Mouse (Mus musculus): Measurements from ENCODE around the gene Slc7a6os.

DNA sequence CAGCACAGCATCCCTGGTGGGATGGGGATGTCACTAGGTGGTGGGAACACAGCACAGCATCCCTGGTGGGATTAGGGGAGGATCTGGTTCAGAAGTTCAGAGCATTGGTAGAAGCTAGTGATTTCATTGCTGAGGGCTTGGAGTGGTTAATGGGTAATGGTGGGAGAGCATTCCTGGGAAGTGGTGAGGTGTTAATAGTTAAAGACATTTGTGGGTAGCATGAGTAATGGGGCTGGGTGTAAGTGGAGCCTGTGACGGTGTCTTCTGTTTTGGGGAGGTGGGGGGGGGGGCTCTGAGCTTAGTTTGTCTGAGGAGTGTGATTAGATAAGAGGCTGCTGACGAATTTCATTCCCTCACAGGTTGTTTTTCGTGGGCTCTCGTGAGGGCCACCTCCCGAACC, 16.7 kb downstream of the Slc7a6os start:
- TF ChIP-seq CTCF (IDR thresholded peaks at IDR 0.05; ENCODE audit: low read depth) (no peak), EP300 (IDR thresholded peaks at IDR 0.05; ENCODE audit: low read depth) (no peak)
